Mouse (Mus musculus) limb, embryonic 10.5 days (tissue): ENCODE data around the gene Gm15013. TPM values are rescaled to one million over a fixed set of nuclear protein-coding genes. Genes with fewer than 3 reads are reported as not detected.
"Not testable (repeated sequence)": the region's sequence is repeated elsewhere in the genome, so short reads cannot be mapped to it uniquely, and the experiment has no call there.

Experiments used
- DNase-seq: peaks from one replicate; pipeline ENCODE4 v3.0.0-alpha.2; 2017; ENCODE audit warnings: low spot score
- H3K27ac ChIP-seq: fragments of 300-500 bp; sonication (generic); 2 replicates; pipeline ENCODE4 v1.5.1; 2016; ENCODE audit warnings: mild to moderate bottlenecking
- H3K27me3 ChIP-seq: fragments of 300-500 bp; sonication (generic); 2 replicates; pipeline ENCODE4 v1.6.1; 2016; ENCODE audit warnings: low read depth, mild to moderate bottlenecking; ENCODE audit not compliant: poor library complexity, severe bottlenecking
- H3K36me3 ChIP-seq: fragments of 300-500 bp; sonication (generic); 2 replicates; pipeline ENCODE4 v1.6.1; 2016; ENCODE audit warnings: mild to moderate bottlenecking, moderate library complexity
- H3K4me1 ChIP-seq: fragments of 300-500 bp; sonication (generic); 2 replicates; pipeline ENCODE4 v1.6.1; 2016
- H3K4me3 ChIP-seq: fragments of 300-500 bp; sonication (generic); 2 replicates; pipeline ENCODE4 v1.5.1; 2016; ENCODE audit warnings: mild to moderate bottlenecking, moderate library complexity
- H3K9me3 ChIP-seq: fragments of 300-500 bp; sonication (generic); replicated peaks from 2 replicates; pipeline ENCODE4 v1.6.1; 2016; ENCODE audit warnings: mild to moderate bottlenecking
- WGBS: fragments of 180-500 bp; shearing (Covaris S2); methylation state at CpG from one replicate; pipeline ENCODE4 v1.1.7; 2016; 5-methylcytosine and 5-hydroxymethylcytosine counted together
- polyA plus RNA-seq: library from polyadenylated mRNA; unstranded; fragments of >200 nt; fragmentation: Nextera tagmentation; extraction: Ambion mirVana; gene quantifications from 2 replicates; pipeline ENCODE4 v1.2.1, GENCODE M21; 2016

The Gm15013 gene
- 0.19 and 0.25 TPM in 2 replicates for polyA plus RNA-seq

GRCm38 (mm10) chrX:139714381-139714780 lies at the start of gene Gm15013:
Gene Gm15013 (minus strand): TSS chrX:139714481.
- H3K4me1 ChIP-seq = no peaks in the 10 kb centered on the region
- 97% methylated on average over 8 of the region's 8 CpGs for WGBS
- H3K4me3 ChIP-seq = no peak within 1 kb of the TSS
- H3K9me3 ChIP-seq = no peaks in the 10 kb centered on the region
- H3K27ac ChIP-seq = no peak within 1 kb of the TSS
- no peak for DNase-seq
- H3K36me3 ChIP-seq = no peaks in the 10 kb centered on the region
- peaks cover 34% of the 10 kb centered on the region for H3K27me3 ChIP-seq

GRCm38 (mm10) chrX:139762546-139762945 lies 48.3 kb upstream of the Gm15013 start:
- Histone ChIP-seq H3K4me3 (no peak overlapping the region), H3K9me3 (no peaks in the 10 kb centered on the region), H3K36me3 (no peaks in the 10 kb centered on the region), H3K27ac (no peak overlapping the region), H3K27me3 (peaks cover 27% of the 10 kb centered on the region), H3K4me1 (no peaks in the 10 kb centered on the region)
- WGBS = 79% methylated on average over 2 of the region's 2 CpGs
- no peak for DNase-seq

- 81% methylated on average over 3 of the region's 3 CpGs for WGBS
- not testable (repeated sequence) for H3K36me3 ChIP-seq, H3K4me1 ChIP-seq, H3K27ac ChIP-seq, H3K9me3 ChIP-seq, DNase-seq, H3K4me3 ChIP-seq
- peaks cover 33% of the 10 kb centered on the region for H3K27me3 ChIP-seq
Observed at GRCm38 (mm10) chrX:139758634-139759033, 44.4 kb upstream of the Gm15013 start.

- H3K4me1 ChIP-seq = no peaks in the 10 kb centered on the region
- H3K4me3 ChIP-seq = no peak overlapping the region
- 0% methylated on average over 1 of the region's 1 CpGs for WGBS
- no peaks in the 10 kb centered on the region for H3K36me3 ChIP-seq
- no peaks in the 10 kb centered on the region for H3K9me3 ChIP-seq
- DNase-seq = peak; percentile 49
- peaks cover 42% of the 10 kb centered on the region for H3K27me3 ChIP-seq
- no peak overlapping the region for H3K27ac ChIP-seq
Observed at GRCm38 (mm10) chrX:139751855-139752254, 37.6 kb upstream of the Gm15013 start.

GRCm38 (mm10) chrX:139737066-139737465 lies 22.8 kb upstream of the Gm15013 start:
- H3K9me3 ChIP-seq = no peaks in the 10 kb centered on the region
- no peak overlapping the region for H3K27ac ChIP-seq
- 0 out of 2 replicates have a peak, but pooled peaks cover 3% of the 10 kb centered on the region for H3K36me3 ChIP-seq
- 90% methylated on average over 5 of the region's 5 CpGs for WGBS
- peaks cover 40% of the 10 kb centered on the region for H3K27me3 ChIP-seq
- no peaks in the 10 kb centered on the region for H3K4me1 ChIP-seq
- DNase-seq = no peak
- H3K4me3 ChIP-seq = no peak overlapping the region

GRCm38 (mm10) chrX:139730541-139730940 lies 16.3 kb upstream of the Gm15013 start:
- Histone ChIP-seq H3K4me1 (no peaks in the 10 kb centered on the region), H3K36me3 (0 out of 2 replicates have a peak, but pooled peaks cover 3% of the 10 kb centered on the region), H3K27me3 (peaks cover 63% of the 10 kb centered on the region), H3K27ac (no peak overlapping the region), H3K9me3 (no peaks in the 10 kb centered on the region), H3K4me3 (no peak overlapping the region)
- WGBS = 94% methylated on average over 3 of the region's 3 CpGs
- no peak for DNase-seq

- H3K27ac ChIP-seq = no peak overlapping the region
- H3K27me3 ChIP-seq = peaks cover 60% of the 10 kb centered on the region
- 92% methylated on average over 2 of the region's 2 CpGs for WGBS
- no peak overlapping the region for H3K4me3 ChIP-seq
- no peaks in the 10 kb centered on the region for H3K4me1 ChIP-seq
- H3K9me3 ChIP-seq = no peaks in the 10 kb centered on the region
- no peak for DNase-seq
- no peaks in the 10 kb centered on the region for H3K36me3 ChIP-seq
Observed at GRCm38 (mm10) chrX:139722350-139722749, 8.1 kb upstream of the Gm15013 start.

GRCm38 (mm10) chrX:139684775-139685695 lies 29.2 kb downstream of the Gm15013 start, which contains the start of gene Tbc1d8b:
Gene Tbc1d8b (plus strand): TSS chrX:139684996.
- no peaks in the 10 kb centered on the region for H3K9me3 ChIP-seq
- no peaks in the 10 kb centered on the region for H3K4me1 ChIP-seq
- no peaks in the 10 kb centered on the region for H3K36me3 ChIP-seq
- H3K27ac ChIP-seq = peak within 1 kb of the TSS; percentile 68
- peak; percentile 55 for DNase-seq
- peak within 1 kb of the TSS; percentile 58 for H3K4me3 ChIP-seq
- H3K27me3 ChIP-seq = peaks cover 53% of the 10 kb centered on the region
- 14% methylated on average over 43 of the region's 43 CpGs for WGBS

- Histone ChIP-seq H3K27ac (peak overlapping the region; percentile 68), H3K27me3 (peaks cover 51% of the 10 kb centered on the region), H3K4me3 (peak overlapping the region; percentile 58), H3K4me1 (no peaks in the 10 kb centered on the region), H3K36me3 (no peaks in the 10 kb centered on the region), H3K9me3 (no peaks in the 10 kb centered on the region)
- 23% methylated on average over 8 of the region's 8 CpGs for WGBS
- peak; percentile 28 for DNase-seq
Observed at GRCm38 (mm10) chrX:139684410-139684774, 29.9 kb downstream of the Gm15013 start.

GRCm38 (mm10) chrX:139665829-139666228 lies 48.5 kb downstream of the Gm15013 start:
- Histone ChIP-seq H3K36me3 (no peaks in the 10 kb centered on the region), H3K27me3 (peaks cover 32% of the 10 kb centered on the region; the same call in 1 of the 2 replicates), H3K4me1 (no peaks in the 10 kb centered on the region), H3K9me3 (no peaks in the 10 kb centered on the region), H3K27ac (no peak overlapping the region), H3K4me3 (no peak overlapping the region)
- 86% methylated on average over 2 of the region's 2 CpGs for WGBS
- no peak for DNase-seq

Other genes with a start within 250 kb of the Gm15013 start
- 1.3 and 1.4 TPM in 2 replicates for gene D330045A20Rik, start 234.1 kb downstream of the Gm15013 start, polyA plus RNA-seq
- gene Rnf128, start 151.2 kb downstream of the Gm15013 start, polyA plus RNA-seq = 3.4 and 3.7 TPM in 2 replicates
- gene Tbc1d8b, start 29.5 kb downstream of the Gm15013 start, polyA plus RNA-seq = 0.80 and 1.2 TPM in 2 replicates
- gene Ripply1, start 67.9 kb upstream of the Gm15013 start, polyA plus RNA-seq = not detected in 2 replicates
- gene Cldn2, start 86.3 kb upstream of the Gm15013 start, polyA plus RNA-seq = not detected in 2 replicates
- gene Morc4, start 157.2 kb upstream of the Gm15013 start, polyA plus RNA-seq = 5.7 and 7.2 TPM in 2 replicates